Mouse (Mus musculus): ENCODE measurements around the gene Tox2. TPM values are rescaled to one million over a fixed set of nuclear protein-coding genes. Genes with fewer than 3 reads are reported as not detected.
A peak's percentile ranks its signal among the peaks of the same experiment; 100 is the strongest.

The Tox2 gene
- polyA plus RNA-seq, 1 experiment from 2014 or later: 32.2 TPM

DNA sequence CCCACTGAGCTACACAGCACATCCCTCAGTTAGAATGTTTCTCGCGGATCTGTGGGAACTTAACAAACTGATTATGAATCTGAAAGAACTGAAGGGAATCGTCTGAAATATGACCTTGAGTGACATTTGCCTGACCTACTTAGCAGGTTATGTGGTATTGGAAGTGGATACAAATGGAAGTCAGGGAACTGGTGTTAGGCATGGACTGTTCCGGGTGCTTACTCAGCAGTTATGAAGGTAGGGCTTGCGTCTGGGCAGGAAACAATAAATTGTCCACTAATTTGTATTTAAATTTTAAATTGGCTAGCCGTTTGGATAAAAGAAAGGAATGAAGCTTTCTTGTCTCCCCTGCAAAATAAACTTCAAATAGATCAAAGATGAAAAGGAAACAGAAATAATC is 10.4 kb upstream of the Tox2 start:
- ATAC-seq (ENCODE audit: low FRiP score, low read depth): no peak
- no peaks in the 10 kb centered on the region for H3K36me3 ChIP-seq
- 71% methylated on average over 6 of the region's 6 CpGs for WGBS
- H3K4me3 ChIP-seq: no peak overlapping the region
- no peak overlapping the region for H3K4me2 ChIP-seq
- no peak overlapping the region for H3K9ac ChIP-seq
- H3K27ac ChIP-seq (replicated peaks): no peak overlapping the region
- H3K27me3 ChIP-seq: 0 out of 2 replicates have a peak, but pooled peaks cover 4% of the 10 kb centered on the region
- peaks cover 17% of the 10 kb centered on the region for H3K4me1 ChIP-seq (replicated peaks)
- H3K9me3 ChIP-seq: no peaks in the 10 kb centered on the region

DNA sequence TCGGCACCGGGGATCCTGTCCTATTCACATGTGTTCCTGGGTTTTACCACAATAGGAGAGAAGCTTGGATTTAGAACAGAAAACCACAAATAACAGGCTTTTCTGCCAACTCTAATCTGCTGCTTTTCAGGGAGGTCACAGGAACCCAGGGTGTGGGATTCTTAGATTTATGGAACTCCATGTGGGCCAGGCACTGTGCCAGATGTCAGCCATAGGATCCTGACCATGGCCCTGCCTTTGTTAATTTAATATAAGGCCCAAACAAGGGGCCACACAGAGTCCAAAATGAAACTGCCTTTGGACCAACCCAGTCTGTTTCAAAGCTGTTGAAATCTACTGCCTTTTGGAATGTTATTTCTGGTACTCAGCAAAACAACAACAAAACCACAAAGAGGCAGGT is 8.9 kb upstream of the Tox2 start:
- Histone ChIP-seq H3K36me3 (no peaks in the 10 kb centered on the region), H3K27ac (replicated peaks) (no peak overlapping the region), H3K9me3 (no peaks in the 10 kb centered on the region), H3K4me2 (no peak overlapping the region), H3K4me1 (replicated peaks) (peaks cover 17% of the 10 kb centered on the region), H3K27me3 (peaks cover 7% of the 10 kb centered on the region; the same call in 1 of the 2 replicates), H3K9ac (no peak overlapping the region), H3K4me3 (no peak overlapping the region)
- WGBS: 54% methylated on average over 2 of the region's 2 CpGs
- no peak for ATAC-seq (ENCODE audit: low FRiP score, low read depth)

DNA sequence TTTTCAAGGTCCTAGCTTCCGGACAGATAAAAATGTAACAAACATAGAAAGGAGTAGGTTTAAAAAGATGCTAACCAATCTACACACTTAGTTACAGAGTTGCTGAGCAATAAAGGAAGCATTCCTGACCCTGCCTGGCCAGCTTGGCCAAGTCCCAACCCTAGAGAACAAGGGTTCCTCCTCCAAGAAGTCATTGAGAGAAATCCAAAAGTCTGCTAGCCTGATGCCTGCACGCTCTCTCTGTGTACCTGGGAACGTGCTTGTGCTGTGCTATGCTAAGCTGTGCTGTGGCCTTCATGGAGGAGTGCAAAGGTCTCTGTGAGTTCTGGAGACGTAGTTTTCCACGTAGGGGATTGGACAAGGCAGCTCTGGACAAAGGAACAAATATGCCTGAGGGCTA is 8.4 kb upstream of the Tox2 start:
- no peak for ATAC-seq (ENCODE audit: low FRiP score, low read depth)

GRCm38 (mm10) chr2:163195106-163195833 is 7.7 kb upstream of the Tox2 start:
- Histone ChIP-seq H3K9ac (no peak overlapping the region), H3K36me3 (no peaks in the 10 kb centered on the region), H3K4me1 (replicated peaks) (peaks cover 17% of the 10 kb centered on the region), H3K4me2 (no peak overlapping the region), H3K4me3 (no peak overlapping the region), H3K27me3 (peaks cover 7% of the 10 kb centered on the region; the same call in 1 of the 2 replicates), H3K27ac (replicated peaks) (no peak overlapping the region), H3K9me3 (no peaks in the 10 kb centered on the region)
- no peak for ATAC-seq (ENCODE audit: low FRiP score, low read depth)
- WGBS: 21% methylated on average over 6 of the region's 6 CpGs

More for the DNA sequence above, 8.4 kb upstream of the Tox2 start:
- no peaks in the 10 kb centered on the region for H3K36me3 ChIP-seq
- no peak overlapping the region for H3K4me2 ChIP-seq
- H3K9ac ChIP-seq: no peak overlapping the region
- peaks cover 17% of the 10 kb centered on the region for H3K4me1 ChIP-seq (replicated peaks)
- 59% methylated on average over 5 of the region's 5 CpGs for WGBS
- H3K4me3 ChIP-seq: no peak overlapping the region
- H3K9me3 ChIP-seq: no peaks in the 10 kb centered on the region
- peaks cover 7% of the 10 kb centered on the region; the same call in 1 of the 2 replicates for H3K27me3 ChIP-seq
- no peak overlapping the region for H3K27ac ChIP-seq (replicated peaks)

DNA sequence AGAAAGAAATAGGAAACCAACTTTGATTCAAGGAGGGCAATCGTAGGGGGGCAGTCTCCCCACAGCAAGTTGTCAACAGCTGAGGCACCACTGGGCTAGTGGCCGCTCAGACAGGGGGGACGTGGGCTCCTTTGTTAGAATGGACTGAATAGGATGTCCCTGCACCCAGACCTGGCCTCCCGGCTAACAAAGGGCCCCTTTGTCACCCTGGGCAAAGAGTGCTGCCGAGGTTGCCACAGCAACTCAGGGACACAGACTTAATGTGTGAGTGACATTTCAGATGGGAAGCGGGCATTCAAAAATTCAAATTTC is 7.1 kb upstream of the Tox2 start:
- no peak overlapping the region for H3K9ac ChIP-seq
- no peak overlapping the region for H3K4me3 ChIP-seq
- peaks cover 7% of the 10 kb centered on the region; the same call in 1 of the 2 replicates for H3K27me3 ChIP-seq
- peaks cover 17% of the 10 kb centered on the region for H3K4me1 ChIP-seq (replicated peaks)
- H3K4me2 ChIP-seq: no peak overlapping the region
- ATAC-seq (ENCODE audit: low FRiP score, low read depth): no peak
- H3K27ac ChIP-seq (replicated peaks): no peak overlapping the region
- 11% methylated on average over 6 of the region's 6 CpGs for WGBS
- H3K9me3 ChIP-seq: no peaks in the 10 kb centered on the region
- H3K36me3 ChIP-seq: no peaks in the 10 kb centered on the region

- peaks cover 44% of the 10 kb centered on the region for H3K4me1 ChIP-seq (replicated peaks)
- no peak overlapping the region for H3K4me3 ChIP-seq
- H3K9me3 ChIP-seq: no peaks in the 10 kb centered on the region
- H3K27me3 ChIP-seq: peaks cover 15% of the 10 kb centered on the region
- peak overlapping the region; percentile 85 for H3K4me2 ChIP-seq
- WGBS: 49% methylated on average over 8 of the region's 8 CpGs
- no peak overlapping the region; the same call in 1 of the 2 replicates for H3K27ac ChIP-seq (replicated peaks)
- no peaks in the 10 kb centered on the region for H3K36me3 ChIP-seq
- no peak overlapping the region for H3K9ac ChIP-seq
- no peak for ATAC-seq (ENCODE audit: low FRiP score, low read depth)
Observed at GRCm38 (mm10) chr2:163201897-163202296, 1.0 kb upstream of the Tox2 start.

DNA sequence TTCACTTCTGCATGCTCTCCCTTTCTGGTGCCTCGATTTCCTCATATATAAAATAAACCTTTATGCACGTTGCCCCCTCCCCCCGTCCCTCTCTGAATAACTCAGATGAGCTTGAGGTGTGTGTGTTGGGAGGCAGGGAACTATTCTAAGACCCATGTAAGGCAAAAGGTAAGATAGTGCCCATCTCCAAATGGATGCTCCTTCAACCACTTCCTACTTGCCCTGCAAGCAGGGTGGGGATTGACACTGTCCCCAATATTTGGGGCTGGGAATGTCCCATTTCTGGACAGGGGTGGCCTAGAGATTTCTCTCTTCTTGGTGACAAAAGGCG is 407 bp upstream of the Tox2 start:
- no peak overlapping the region for H3K27ac ChIP-seq (replicated peaks)
- no peak for ATAC-seq (ENCODE audit: low FRiP score, low read depth)
- H3K9ac ChIP-seq: no peak overlapping the region
- peaks cover 44% of the 10 kb centered on the region for H3K4me1 ChIP-seq (replicated peaks)
- peak overlapping the region; percentile 85 for H3K4me2 ChIP-seq
- H3K9me3 ChIP-seq: no peaks in the 10 kb centered on the region
- H3K27me3 ChIP-seq: peaks cover 15% of the 10 kb centered on the region
- peak overlapping the region; percentile 56 for H3K4me3 ChIP-seq
- WGBS: 6% methylated on average over 4 of the region's 4 CpGs
- no peaks in the 10 kb centered on the region for H3K36me3 ChIP-seq

DNA sequence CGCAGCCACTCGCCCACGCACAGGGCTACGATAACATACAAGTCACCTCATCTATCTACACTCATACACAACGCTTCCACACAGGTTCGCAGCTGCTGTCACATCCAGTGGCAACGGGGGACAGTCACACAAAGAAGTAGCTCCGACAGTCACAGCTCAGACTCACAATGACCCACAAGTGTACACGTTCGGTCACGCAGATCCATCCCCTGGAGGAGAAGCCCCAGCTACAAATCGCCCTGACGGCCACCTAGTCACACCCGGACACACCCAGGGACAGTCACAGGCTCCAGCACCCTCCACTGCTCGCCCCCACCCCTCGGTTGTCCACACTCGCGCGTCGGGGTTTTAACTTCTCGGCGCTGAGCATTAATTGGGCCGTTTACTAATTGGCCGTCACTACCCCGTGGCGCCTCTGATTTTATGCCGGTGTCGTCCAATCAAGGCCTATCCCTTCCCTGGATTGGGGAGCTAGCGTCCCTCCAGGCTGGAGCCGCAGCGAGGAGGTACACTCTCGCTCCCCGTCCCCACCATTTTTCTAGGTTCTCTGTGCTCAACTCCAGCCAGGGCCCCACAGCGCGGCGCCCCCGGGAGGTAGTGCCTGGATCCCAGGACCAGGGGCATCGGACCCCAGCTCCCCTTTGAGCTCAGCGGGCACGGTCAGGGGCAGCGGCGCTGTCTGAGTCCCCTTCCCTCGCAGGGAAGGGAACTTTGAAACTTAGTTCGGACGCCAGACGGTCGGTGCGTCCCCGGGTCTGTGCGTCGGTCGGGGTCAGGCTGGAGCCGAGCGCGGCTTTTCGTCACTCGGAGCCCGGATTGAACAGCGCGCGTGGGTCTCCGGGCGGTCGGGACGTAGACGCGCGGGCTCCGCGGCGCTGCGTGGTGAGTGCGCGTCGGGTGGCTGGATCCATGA is 966 bp downstream of the Tox2 start:
- H3K4me3 ChIP-seq: peak overlapping the region; percentile 56
- peak overlapping the region; percentile 66 for H3K27ac ChIP-seq (replicated peaks)
- peaks cover 44% of the 10 kb centered on the region for H3K4me1 ChIP-seq (replicated peaks)
- peaks cover 15% of the 10 kb centered on the region for H3K27me3 ChIP-seq
- peak overlapping the region; percentile 54 for H3K9ac ChIP-seq
- no peaks in the 10 kb centered on the region for H3K9me3 ChIP-seq
- H3K36me3 ChIP-seq: no peaks in the 10 kb centered on the region
- WGBS: under 1% methylated on average over 74 of the region's 75 CpGs
- H3K4me2 ChIP-seq: peak overlapping the region; percentile 85
- ATAC-seq (ENCODE audit: low FRiP score, low read depth): peak; percentile 43

- peak overlapping the region; percentile 85 for H3K4me2 ChIP-seq
- peak; percentile 49; the same call in 1 of the 2 replicates for ATAC-seq (ENCODE audit: low FRiP score, low read depth)
- H3K9me3 ChIP-seq: no peaks in the 10 kb centered on the region
- H3K4me1 ChIP-seq (replicated peaks): peaks cover 44% of the 10 kb centered on the region
- H3K27me3 ChIP-seq: peaks cover 15% of the 10 kb centered on the region
- H3K27ac ChIP-seq (replicated peaks): peak overlapping the region; percentile 66
- no peaks in the 10 kb centered on the region for H3K36me3 ChIP-seq
- 2% methylated on average over 38 of the region's 45 CpGs for WGBS
- peak overlapping the region; percentile 54 for H3K9ac ChIP-seq
- H3K4me3 ChIP-seq: peak overlapping the region; percentile 56
Observed at GRCm38 (mm10) chr2:163204548-163205261, 1.8 kb downstream of the Tox2 start.

DNA sequence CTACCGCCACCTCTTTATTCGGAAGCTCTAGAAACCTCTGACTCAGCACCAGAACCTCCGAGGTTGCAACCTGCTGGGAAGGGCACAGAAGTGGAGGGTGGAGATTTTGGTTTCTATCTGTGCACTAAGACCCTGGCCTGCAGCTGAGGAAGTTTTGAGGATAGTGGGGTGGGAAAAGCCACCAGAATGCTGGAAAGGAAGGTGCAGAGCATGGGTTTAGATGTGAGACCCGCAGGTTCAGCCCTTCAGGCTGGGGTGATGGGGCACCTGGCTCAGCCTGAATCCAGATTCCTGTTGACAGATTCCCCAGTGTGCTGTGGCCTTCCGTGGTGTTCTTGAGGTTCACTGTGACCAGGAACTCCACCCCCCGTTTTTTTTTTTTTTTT is 2.3 kb downstream of the Tox2 start:
- Histone ChIP-seq H3K4me3 (peak overlapping the region; percentile 56), H3K27ac (replicated peaks) (peak overlapping the region; percentile 66), H3K36me3 (no peaks in the 10 kb centered on the region), H3K4me2 (peak overlapping the region; percentile 85), H3K4me1 (replicated peaks) (peaks cover 44% of the 10 kb centered on the region), H3K9ac (peak overlapping the region; percentile 54; the same call in 1 of the 2 replicates), H3K27me3 (peaks cover 15% of the 10 kb centered on the region), H3K9me3 (no peaks in the 10 kb centered on the region)
- ATAC-seq (ENCODE audit: low FRiP score, low read depth): no peak
- 2% methylated on average over 6 of the region's 6 CpGs for WGBS

- Histone ChIP-seq H3K4me3 (peak overlapping the region; percentile 56), H3K4me1 (replicated peaks) (peaks cover 44% of the 10 kb centered on the region), H3K36me3 (no peaks in the 10 kb centered on the region), H3K27me3 (peaks cover 15% of the 10 kb centered on the region), H3K27ac (replicated peaks) (peak overlapping the region; percentile 66; the same call in 1 of the 2 replicates), H3K9me3 (no peaks in the 10 kb centered on the region), H3K4me2 (peak overlapping the region; percentile 85), H3K9ac (peak overlapping the region; percentile 10; the same call in 1 of the 2 replicates)
- peak; percentile 46; the same call in 1 of the 2 replicates for ATAC-seq (ENCODE audit: low FRiP score, low read depth)
- WGBS: 16% methylated on average over 17 of the region's 17 CpGs
Observed at GRCm38 (mm10) chr2:163205737-163206490, 3.0 kb downstream of the Tox2 start.

Data from hindbrain, embryonic 15.5 days (tissue).